Mouse (Mus musculus): ENCODE measurements around the gene Tenm2. TPM values are rescaled to one million over a fixed set of nuclear protein-coding genes. Genes with fewer than 3 reads are reported as not detected.

Tenm2 gene
- polyA plus RNA-seq, 1 experiment from 2014 or later: 1.4 TPM

DNA sequence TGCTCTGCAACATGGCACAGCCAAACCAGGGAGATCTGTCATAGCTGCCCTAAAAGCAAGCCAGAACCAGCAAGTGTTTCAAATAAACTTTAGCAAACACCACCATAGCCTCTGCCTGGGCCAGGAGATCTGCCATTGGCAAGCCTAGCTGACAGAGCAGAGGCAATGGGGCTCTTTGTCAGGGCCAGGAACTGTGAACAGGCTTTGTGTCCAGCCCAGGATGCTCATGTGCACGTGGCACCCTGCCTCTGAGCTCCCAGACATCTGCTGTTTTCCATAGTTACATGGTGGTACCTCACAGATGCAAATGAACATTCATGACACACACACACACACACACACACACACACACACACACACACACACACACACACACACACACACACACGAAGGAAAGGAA lies 963.6 kb downstream of the Tenm2 start:
- Histone ChIP-seq H3K4me3 (no peak overlapping the region), H3K27me3 (replicated peaks) (no peaks in the 10 kb centered on the region), H3K36me3 (no peaks in the 10 kb centered on the region), H3K27ac (ENCODE audit: poor library complexity, severe bottlenecking) (no peak overlapping the region), H3K4me2 (no peak overlapping the region), H3K9me3 (replicated peaks) (no peaks in the 10 kb centered on the region), H3K4me1 (replicated peaks) (peaks cover 8% of the 10 kb centered on the region), H3K9ac (no peak overlapping the region)
- ATAC-seq (ENCODE audit: insufficient number of reproducible peaks, low FRiP score): no peak
- 54% methylated on average over 2 of the region's 2 CpGs for WGBS

- H3K4me3 ChIP-seq: no peak overlapping the region
- 82% methylated on average over 6 of the region's 6 CpGs for WGBS
- H3K9ac ChIP-seq: no peak overlapping the region
- no peaks in the 10 kb centered on the region for H3K9me3 ChIP-seq (replicated peaks)
- no peaks in the 10 kb centered on the region for H3K27me3 ChIP-seq (replicated peaks)
- no peak for ATAC-seq (ENCODE audit: insufficient number of reproducible peaks, low FRiP score)
- no peak overlapping the region for H3K4me2 ChIP-seq
- no peak overlapping the region for H3K27ac ChIP-seq (ENCODE audit: poor library complexity, severe bottlenecking)
- no peaks in the 10 kb centered on the region for H3K36me3 ChIP-seq
- H3K4me1 ChIP-seq (replicated peaks): no peaks in the 10 kb centered on the region
These were observed 965.8 kb downstream of the Tenm2 start for GRCm38 (mm10) chr11:36269945-36270344.

- Histone ChIP-seq H3K36me3 (no peaks in the 10 kb centered on the region), H3K4me1 (replicated peaks) (no peaks in the 10 kb centered on the region), H3K9ac (no peak overlapping the region), H3K4me2 (no peak overlapping the region), H3K9me3 (replicated peaks) (no peaks in the 10 kb centered on the region), H3K4me3 (no peak overlapping the region), H3K27ac (ENCODE audit: poor library complexity, severe bottlenecking) (no peak overlapping the region), H3K27me3 (replicated peaks) (no peaks in the 10 kb centered on the region)
- WGBS: 85% methylated on average over 17 of the region's 17 CpGs
- no peak for ATAC-seq (ENCODE audit: insufficient number of reproducible peaks, low FRiP score)
These were observed 970.8 kb downstream of the Tenm2 start for GRCm38 (mm10) chr11:36264776-36265466.

GRCm38 (mm10) chr11:36263840-36264239 lies 971.9 kb downstream of the Tenm2 start:
- WGBS: 66% methylated on average over 10 of the region's 10 CpGs
- no peaks in the 10 kb centered on the region for H3K4me1 ChIP-seq (replicated peaks)
- H3K27ac ChIP-seq (ENCODE audit: poor library complexity, severe bottlenecking): no peak overlapping the region
- ATAC-seq (ENCODE audit: insufficient number of reproducible peaks, low FRiP score): no peak
- no peaks in the 10 kb centered on the region for H3K36me3 ChIP-seq
- H3K4me2 ChIP-seq: no peak overlapping the region
- H3K27me3 ChIP-seq (replicated peaks): no peaks in the 10 kb centered on the region
- H3K4me3 ChIP-seq: no peak overlapping the region
- H3K9me3 ChIP-seq (replicated peaks): no peaks in the 10 kb centered on the region
- H3K9ac ChIP-seq: no peak overlapping the region

- no peak overlapping the region for H3K4me2 ChIP-seq
These were observed 978.6 kb downstream of the Tenm2 start for GRCm38 (mm10) chr11:36257187-36257586.

DNA sequence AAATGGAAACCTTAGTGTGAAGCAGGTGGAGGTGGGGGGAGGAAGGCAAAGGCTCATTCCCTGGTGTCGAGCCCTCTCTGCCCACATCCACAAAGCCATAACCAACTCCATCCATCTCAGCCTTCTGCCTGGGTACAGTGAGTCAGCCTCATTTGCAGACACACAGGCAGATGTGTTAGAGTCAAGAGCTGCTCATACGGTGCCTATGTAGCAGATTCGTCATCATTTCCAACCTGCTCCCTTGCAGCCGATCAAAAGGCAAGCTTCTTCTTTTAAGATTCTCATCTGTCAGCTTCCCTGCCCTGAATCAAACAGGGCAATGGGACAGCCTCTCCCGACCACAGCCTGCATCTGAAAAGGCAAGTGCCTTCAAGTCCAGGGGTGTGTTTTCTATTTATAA lies 979.0 kb downstream of the Tenm2 start:
- Histone ChIP-seq H3K4me1 (replicated peaks) (no peaks in the 10 kb centered on the region), H3K9ac (no peak overlapping the region), H3K4me2 (no peak overlapping the region), H3K4me3 (no peak overlapping the region), H3K9me3 (replicated peaks) (0 out of 2 replicates have a peak, but pooled peaks cover 4% of the 10 kb centered on the region), H3K27me3 (replicated peaks) (no peaks in the 10 kb centered on the region), H3K36me3 (no peaks in the 10 kb centered on the region), H3K27ac (ENCODE audit: poor library complexity, severe bottlenecking) (no peak overlapping the region)
- 63% methylated on average over 5 of the region's 5 CpGs for WGBS
- ATAC-seq (ENCODE audit: insufficient number of reproducible peaks, low FRiP score): no peak

More at GRCm38 (mm10) chr11:36257187-36257586, 978.6 kb downstream of the Tenm2 start:
- no peaks in the 10 kb centered on the region for H3K4me1 ChIP-seq (replicated peaks)
- H3K36me3 ChIP-seq: no peaks in the 10 kb centered on the region
- H3K27ac ChIP-seq (ENCODE audit: poor library complexity, severe bottlenecking): no peak overlapping the region
- 0 out of 2 replicates have a peak, but pooled peaks cover 4% of the 10 kb centered on the region for H3K9me3 ChIP-seq (replicated peaks)
- ATAC-seq (ENCODE audit: insufficient number of reproducible peaks, low FRiP score): no peak
- no peaks in the 10 kb centered on the region for H3K27me3 ChIP-seq (replicated peaks)
- 80% methylated on average over 5 of the region's 5 CpGs for WGBS
- H3K4me3 ChIP-seq: no peak overlapping the region
- no peak overlapping the region for H3K9ac ChIP-seq

DNA sequence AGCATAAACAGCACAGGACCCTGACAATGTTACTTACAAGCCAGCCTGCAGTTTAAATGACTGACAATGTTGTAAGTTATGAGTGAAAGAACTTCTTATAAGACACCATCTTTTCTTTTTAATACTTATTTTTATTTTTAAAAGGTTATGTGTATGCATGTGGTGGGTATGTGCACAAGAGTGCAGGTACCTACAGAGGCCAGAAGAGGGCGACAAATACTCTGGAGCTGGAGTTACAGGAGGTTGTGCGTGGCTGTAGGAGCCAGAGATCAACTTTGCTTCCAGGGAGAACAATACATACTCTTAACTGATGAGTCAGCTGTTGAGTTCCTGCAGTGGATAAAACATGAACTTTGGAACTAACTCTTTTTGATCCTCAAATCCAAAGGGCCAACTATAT lies 981.7 kb downstream of the Tenm2 start:
- Histone ChIP-seq H3K27ac (ENCODE audit: poor library complexity, severe bottlenecking) (no peak overlapping the region), H3K4me1 (replicated peaks) (no peaks in the 10 kb centered on the region), H3K27me3 (replicated peaks) (peaks cover 5% of the 10 kb centered on the region; the same call in 1 of the 2 replicates), H3K4me3 (no peak overlapping the region), H3K4me2 (no peak overlapping the region), H3K9ac (no peak overlapping the region), H3K36me3 (no peaks in the 10 kb centered on the region), H3K9me3 (replicated peaks) (0 out of 2 replicates have a peak, but pooled peaks cover 4% of the 10 kb centered on the region)
- ATAC-seq (ENCODE audit: insufficient number of reproducible peaks, low FRiP score): no peak
- 82% methylated on average over 2 of the region's 2 CpGs for WGBS

GRCm38 (mm10) chr11:36250111-36250510 lies 985.7 kb downstream of the Tenm2 start:
- H3K9me3 ChIP-seq (replicated peaks): 0 out of 2 replicates have a peak, but pooled peaks cover 4% of the 10 kb centered on the region
- H3K27me3 ChIP-seq (replicated peaks): peaks cover 5% of the 10 kb centered on the region; the same call in 1 of the 2 replicates
- no peak for ATAC-seq (ENCODE audit: insufficient number of reproducible peaks, low FRiP score)
- H3K27ac ChIP-seq (ENCODE audit: poor library complexity, severe bottlenecking): no peak overlapping the region
- H3K4me3 ChIP-seq: no peak overlapping the region
- H3K36me3 ChIP-seq: no peaks in the 10 kb centered on the region
- H3K4me2 ChIP-seq: no peak overlapping the region
- H3K9ac ChIP-seq: no peak overlapping the region
- WGBS: 22% methylated on average over 7 of the region's 7 CpGs
- no peaks in the 10 kb centered on the region for H3K4me1 ChIP-seq (replicated peaks)

GRCm38 (mm10) chr11:36246152-36246551 lies 989.6 kb downstream of the Tenm2 start:
- Histone ChIP-seq H3K9me3 (replicated peaks) (no peaks in the 10 kb centered on the region), H3K4me1 (replicated peaks) (no peaks in the 10 kb centered on the region), H3K36me3 (no peaks in the 10 kb centered on the region), H3K9ac (no peak overlapping the region), H3K4me2 (no peak overlapping the region), H3K27ac (ENCODE audit: poor library complexity, severe bottlenecking) (no peak overlapping the region), H3K4me3 (no peak overlapping the region), H3K27me3 (replicated peaks) (peaks cover 5% of the 10 kb centered on the region; the same call in 1 of the 2 replicates)
- ATAC-seq (ENCODE audit: insufficient number of reproducible peaks, low FRiP score): no peak
- 78% methylated on average over 3 of the region's 3 CpGs for WGBS

GRCm38 (mm10) chr11:36244491-36244882 lies 991.3 kb downstream of the Tenm2 start:
- Histone ChIP-seq H3K9me3 (replicated peaks) (no peaks in the 10 kb centered on the region), H3K4me1 (replicated peaks) (no peaks in the 10 kb centered on the region), H3K9ac (no peak overlapping the region), H3K4me2 (no peak overlapping the region), H3K4me3 (no peak overlapping the region), H3K27ac (ENCODE audit: poor library complexity, severe bottlenecking) (no peak overlapping the region), H3K27me3 (replicated peaks) (no peaks in the 10 kb centered on the region), H3K36me3 (no peaks in the 10 kb centered on the region)
- no peak for ATAC-seq (ENCODE audit: insufficient number of reproducible peaks, low FRiP score)
- 87% methylated on average over 11 of the region's 11 CpGs for WGBS

DNA sequence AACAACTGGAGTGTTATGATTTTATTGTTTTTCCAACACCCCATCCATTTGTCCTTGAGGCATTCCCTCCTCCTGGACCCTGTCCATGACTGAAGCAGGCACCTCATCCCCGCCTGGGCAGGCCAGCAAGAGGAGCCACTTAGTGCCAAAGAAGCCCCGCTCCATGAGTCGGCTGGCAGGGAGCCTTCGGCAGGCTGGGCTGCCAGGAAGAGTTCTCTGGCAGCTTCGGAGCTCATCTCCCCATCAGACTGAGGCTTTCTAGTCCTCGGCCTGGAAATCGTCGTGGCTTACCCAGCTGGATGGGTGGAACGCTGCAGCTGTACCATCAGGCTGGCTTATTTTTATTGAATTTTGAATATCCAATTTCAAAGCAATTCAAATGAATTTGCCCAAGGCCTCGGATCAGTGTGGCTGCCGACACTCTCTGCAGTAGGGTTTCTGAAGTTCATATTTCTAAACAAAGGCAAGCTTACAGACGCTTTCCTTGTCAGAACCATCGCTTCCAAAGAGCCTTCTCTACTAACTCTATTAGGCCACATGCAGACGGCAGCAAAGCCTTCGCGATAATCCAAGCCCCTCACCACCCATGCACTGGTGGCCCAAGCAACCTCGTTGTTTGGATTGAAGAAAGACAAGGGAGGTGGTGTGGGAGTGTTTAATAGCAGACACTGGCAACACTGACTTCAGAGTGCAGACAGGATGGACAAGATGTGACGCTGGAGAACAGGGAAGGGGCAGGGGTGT lies 991.8 kb downstream of the Tenm2 start:
- no peak overlapping the region for H3K4me2 ChIP-seq
- no peaks in the 10 kb centered on the region for H3K4me1 ChIP-seq (replicated peaks)
- ATAC-seq (ENCODE audit: insufficient number of reproducible peaks, low FRiP score): no peak
- WGBS: 76% methylated on average over 18 of the region's 18 CpGs
- H3K27ac ChIP-seq (ENCODE audit: poor library complexity, severe bottlenecking): no peak overlapping the region
- no peaks in the 10 kb centered on the region for H3K9me3 ChIP-seq (replicated peaks)
- no peak overlapping the region for H3K4me3 ChIP-seq
- H3K9ac ChIP-seq: no peak overlapping the region
- H3K36me3 ChIP-seq: no peaks in the 10 kb centered on the region
- H3K27me3 ChIP-seq (replicated peaks): no peaks in the 10 kb centered on the region

All from heart, embryonic 12.5 days (tissue).